Mouse (Mus musculus): ENCODE results near the gene Hyal3.

DNA sequence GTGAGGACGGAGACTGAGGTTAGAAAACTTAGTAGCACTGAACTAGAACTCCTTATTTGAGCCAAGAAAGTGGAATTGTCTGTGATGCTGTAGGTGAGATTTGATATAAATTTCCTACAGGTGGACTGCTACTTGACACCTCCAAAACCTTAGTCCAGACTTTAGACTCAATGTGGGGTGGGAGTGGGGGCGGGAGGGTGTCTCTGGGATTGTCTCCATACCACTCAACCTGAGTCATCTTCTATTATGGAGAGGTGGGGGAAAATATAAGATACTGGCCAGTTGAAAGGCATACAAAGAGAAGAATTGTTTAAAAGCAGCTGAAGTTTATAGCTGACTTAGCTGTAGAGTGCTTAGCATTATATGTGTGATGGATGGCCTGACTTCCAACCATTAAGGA lies 24.9 kb upstream of the Hyal3 start:
- TF ChIP-seq CTCF (IDR thresholded peaks at IDR 0.05): no peak
- TF ChIP-seq EP300 (IDR thresholded peaks at IDR 0.05): no peak

Data from lung, postnatal 0 days (tissue).